Mouse (Mus musculus) ES-E14 (cell line): ENCODE data around the gene Crxos.

Experiments
- CHD2 ChIP-seq: IDR thresholded peaks from 2 replicates; pipeline ENCODE4 v1.6.1; 2014; ENCODE audit warnings: mild to moderate bottlenecking, low read depth, low read length, inconsistent platforms
- MAFK ChIP-seq: IDR thresholded peaks from 2 replicates; pipeline ENCODE4 v1.6.1; 2014; ENCODE audit warnings: mild to moderate bottlenecking, low read depth, low read length, inconsistent platforms; ENCODE audit not compliant: insufficient read depth

DNA sequence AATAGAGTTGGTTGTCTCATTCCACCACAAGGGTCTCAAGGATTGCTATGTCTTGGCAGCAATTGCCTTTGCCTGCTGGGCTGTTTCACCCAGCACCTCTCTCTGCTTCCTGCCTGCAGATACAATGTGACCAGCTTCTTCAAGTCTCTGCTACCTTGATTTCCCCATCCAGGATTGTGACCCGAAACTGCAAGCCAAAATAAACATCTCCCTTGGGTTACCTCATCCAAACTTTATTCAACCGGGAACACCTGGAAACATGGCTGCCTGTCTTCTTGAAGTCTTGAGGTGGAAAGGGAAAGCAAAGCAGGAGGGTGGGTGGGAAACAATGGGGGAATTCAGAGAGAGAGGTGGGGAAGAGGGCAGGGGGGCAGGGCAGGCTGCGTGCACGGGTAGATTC, 34.6 kb downstream of the Crxos start:
- TF ChIP-seq CHD2 = no peak
- no peak for TF ChIP-seq MAFK
